Mouse (Mus musculus) CD4-positive naive resting alpha-beta T cell, adult 76 days (primary cell): ENCODE data around the gene Gm14443. TPM values are rescaled to one million over a fixed set of nuclear protein-coding genes. Genes with fewer than 3 reads are reported as not detected.

Experiments
- total RNA-seq: library from RNA; stranded (reverse); gene quantifications from one replicate; pipeline ENCODE4 v1.2.4, GENCODE M21; 2023

Gene Gm14443
- total RNA-seq, result not detected

DNA sequence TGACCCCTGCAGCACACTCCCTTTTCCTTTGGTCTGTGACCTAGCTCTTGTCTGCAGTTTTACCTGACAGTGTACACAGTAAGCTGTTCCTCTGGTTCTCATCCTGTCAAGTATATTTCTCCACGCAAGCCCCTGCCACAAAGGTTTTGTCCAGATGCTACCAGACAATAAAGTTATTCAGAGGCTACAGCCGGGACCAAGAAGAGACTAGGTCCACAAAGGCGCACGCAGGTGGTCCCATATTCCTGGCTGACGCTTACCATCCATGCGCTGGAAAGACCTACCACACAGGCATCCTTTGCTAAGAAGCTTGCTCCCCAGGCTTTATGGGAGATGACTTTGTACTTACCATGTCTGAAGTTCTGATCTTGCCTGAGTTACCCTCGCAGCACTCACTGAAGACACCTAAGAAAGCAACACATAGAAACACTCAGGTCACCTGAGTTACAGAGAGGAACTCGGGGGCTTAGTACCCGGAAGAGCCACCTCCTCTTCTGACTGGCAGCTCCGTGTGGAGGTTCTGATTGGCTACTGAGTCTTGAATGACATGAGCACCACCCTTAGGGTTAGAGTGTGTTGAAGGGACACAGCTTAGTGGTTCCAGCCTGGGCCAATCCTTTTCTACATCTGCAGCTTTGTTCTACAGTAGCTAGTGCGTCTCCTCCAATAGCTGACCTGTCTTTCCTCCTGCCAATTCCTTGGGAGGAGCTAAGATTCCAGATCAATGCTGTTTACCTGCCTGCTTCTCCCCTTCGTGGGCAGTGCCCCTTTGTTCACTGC, at the start of gene Gm14443:
Gm14443 (minus strand) TSS at position 471 of the 780 bp plus-strand sequence.

DNA sequence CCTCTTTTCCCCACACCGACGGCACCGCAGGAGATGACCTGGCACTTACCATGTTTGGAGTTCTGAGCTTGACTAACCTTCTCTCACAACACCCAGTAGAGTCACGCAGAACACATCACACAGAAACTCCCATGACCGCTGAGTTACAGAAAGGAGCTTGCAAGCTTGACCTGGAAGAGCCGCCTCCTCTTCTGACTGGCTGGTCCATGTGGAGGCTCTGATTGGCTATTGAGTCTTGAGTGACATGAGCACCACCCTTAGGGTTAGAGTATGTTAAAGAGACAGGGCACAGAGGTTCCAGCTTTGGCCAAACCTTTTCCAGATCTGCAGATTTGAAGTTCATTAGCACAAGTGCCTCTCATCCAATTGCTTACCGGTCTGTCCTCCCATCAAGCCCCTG, 31.1 kb upstream of the Gm14443 start, which contains the start of gene Gm14391:
Gm14391 (minus strand) TSS at position 186 of the 400 bp plus-strand sequence.

DNA sequence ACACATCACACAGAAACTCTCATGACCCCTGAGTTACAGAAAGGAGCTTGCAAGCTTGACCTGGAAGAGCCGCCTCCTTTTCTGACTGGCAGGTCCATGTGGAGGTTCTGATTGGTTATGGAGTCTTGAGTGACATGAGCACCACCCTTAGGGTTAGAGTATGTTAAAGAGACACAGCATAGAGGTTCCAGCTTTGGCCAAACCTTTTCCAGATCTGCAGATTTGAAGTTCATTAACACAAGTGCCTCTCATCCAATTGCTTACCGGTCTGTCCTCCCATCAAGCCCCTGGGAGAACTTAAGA, 33.7 kb downstream of the Gm14443 start, which contains the start of gene Gm14399:
Gm14399 (minus strand) TSS at position 20 of the 303 bp plus-strand sequence.

Other genes starting within 250 kb of the Gm14443 start
- not detected for gene Gm14444, start 165.6 kb downstream of the Gm14443 start, total RNA-seq
- gene Gm14393, start 108.1 kb downstream of the Gm14443 start, total RNA-seq, result not detected
- 2.9 TPM for gene Gm14399, start 33.9 kb downstream of the Gm14443 start, total RNA-seq
- 12.4 TPM for gene Gm14391, start 31.0 kb upstream of the Gm14443 start, total RNA-seq
- 3.7 TPM for gene Gm14440, start 99.3 kb upstream of the Gm14443 start, total RNA-seq
- gene Gm4631, start 162.3 kb upstream of the Gm14443 start, total RNA-seq, result 8.3 TPM
- gene Zfp968, start 196.6 kb upstream of the Gm14443 start, total RNA-seq, result 0.59 TPM